Mouse (Mus musculus) erythroblast, embryonic 14.5 days (primary cell): Measurements from ENCODE around the gene Myo5c.

Experiments used
- GATA1 ChIP-seq: IDR thresholded peaks from 2 replicates; pipeline ENCODE4 v1.6.1; 2012; ENCODE audit warnings: low read length, inconsistent platforms, mixed read lengths
- TAL1 ChIP-seq: IDR thresholded peaks from 3 replicates; pipeline ENCODE4 v1.6.1; 2012; ENCODE audit warnings: low read length, inconsistent platforms, mixed read lengths

DNA sequence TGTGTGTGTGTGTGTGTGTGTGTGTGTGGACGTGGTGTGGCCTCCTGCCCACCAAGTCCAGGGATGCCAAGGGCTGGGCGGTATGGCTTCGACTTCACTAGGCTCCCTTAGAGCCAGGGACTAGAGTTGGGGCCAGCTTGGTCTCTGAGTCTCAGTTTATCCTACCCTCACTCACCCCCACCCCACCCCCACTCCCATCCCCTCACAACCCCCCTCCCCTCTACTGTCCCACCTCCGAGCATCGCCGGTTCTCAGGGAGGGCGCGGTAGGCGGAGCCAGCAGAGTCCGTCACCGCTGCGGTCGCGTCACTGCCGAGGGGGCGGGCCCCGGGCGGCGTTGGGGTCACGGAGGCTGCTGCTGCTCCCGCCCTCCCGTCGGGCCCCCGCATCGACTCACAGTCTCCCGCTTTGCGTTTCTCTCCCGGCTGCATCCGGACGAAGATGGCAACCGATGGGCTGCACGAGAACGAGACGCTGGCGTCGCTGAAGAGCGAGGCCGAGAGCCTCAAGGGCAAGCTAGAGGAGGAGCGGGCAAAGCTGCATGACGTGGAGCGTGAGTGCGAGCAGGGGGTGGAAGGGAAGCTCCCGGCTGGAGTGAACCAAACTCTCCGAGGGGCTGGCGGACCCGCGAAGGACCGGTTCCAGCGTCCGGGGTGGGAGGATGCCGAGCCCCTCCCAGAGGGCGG lies 82.2 kb downstream of the Myo5c start:
- TF ChIP-seq TAL1: no peak
- TF ChIP-seq GATA1: no peak
